Mouse (Mus musculus): ENCODE measurements around the gene Clpb. TPM values are rescaled to one million over a fixed set of nuclear protein-coding genes. Genes with fewer than 3 reads are reported as not detected.

Clpb gene
- total RNA-seq, 2 experiments from 2014 or later = 51.0 to 51.9 TPM

GRCm38 (mm10) chr7:101836271-101837153, 173.1 kb downstream of the Clpb start:
- intact Hi-C loops (cut with DNase I) = loop anchor here (5.0 kb wide), 3 partner anchors 46 to 159 kb away; no protein-coding TSS in a partner anchor

GRCm38 (mm10) chr7:101837154-101837605, 173.7 kb downstream of the Clpb start:
- peak in 1 of 2 experiments; percentile 15 for DNase-seq (ENCODE audit: low spot score in 2 of 2)
- intact Hi-C loops (cut with DNase I) = loop anchor here (5.0 kb wide), 3 partner anchors 45 to 160 kb away; no protein-coding TSS in a partner anchor

More at GRCm38 (mm10) chr7:101836271-101837153, 173.1 kb downstream of the Clpb start:
- peak; percentile 45 to 50 for DNase-seq (ENCODE audit: low spot score in 2 of 2)

- intact Hi-C loops (cut with DNase I) = loop anchor here (5.0 kb wide), 3 partner anchors 44 to 161 kb away; no protein-coding TSS in a partner anchor
- peak; percentile 76 to 89 for DNase-seq (ENCODE audit: low spot score in 2 of 2)
Observed at GRCm38 (mm10) chr7:101837606-101838471, 174.4 kb downstream of the Clpb start, which contains the start of gene Inppl1. TSS of gene Inppl1 (minus strand) at chr7:101838229.

GRCm38 (mm10) chr7:101844186-101844585, 180.8 kb downstream of the Clpb start:
- intact Hi-C loops (cut with DNase I) = no loop called here
- DNase-seq (ENCODE audit: low spot score in 2 of 2) = no peak

Other genes starting within 250 kb of the Clpb start
- 100 to 1,000 TPM; 377 to 383 TPM for gene Pde2a, start 241.9 kb upstream of the Clpb start, total RNA-seq (2021)
- not detected for gene Art2b, start 78.0 kb upstream of the Clpb start, total RNA-seq (2021)
- gene Phox2a, start 154.7 kb downstream of the Clpb start, total RNA-seq (2021) = not detected
- gene Inppl1, start 174.6 kb downstream of the Clpb start, total RNA-seq (2021) = 10 to 100 TPM; 32.7 to 33.6 TPM
- gene Folr2, start 193.6 kb downstream of the Clpb start, total RNA-seq (2021) = under 1 TPM in 1 of 2 experiments, not detected in 1; 0.37 TPM
- 10 to 100 TPM; 31.2 to 36.8 TPM for gene Anapc15, start 200.1 kb downstream of the Clpb start, total RNA-seq (2021)
- 1 to 10 TPM; 3.3 to 5.2 TPM for gene Folr1, start 207.2 kb downstream of the Clpb start, total RNA-seq (2021)
- gene Lamtor1, start 242.3 kb downstream of the Clpb start, total RNA-seq (2021) = 10 to 100 TPM; 97.2 to 99.6 TPM
- under 1 TPM; 0.11 to 0.14 TPM for gene Tomt, start 242.7 kb downstream of the Clpb start, total RNA-seq (2021)

Data from left cerebral cortex, postnatal 25 days (tissue).